Comparison of ENCODE assay signal across 30 mouse cellular contexts in the genomic region with DNA sequence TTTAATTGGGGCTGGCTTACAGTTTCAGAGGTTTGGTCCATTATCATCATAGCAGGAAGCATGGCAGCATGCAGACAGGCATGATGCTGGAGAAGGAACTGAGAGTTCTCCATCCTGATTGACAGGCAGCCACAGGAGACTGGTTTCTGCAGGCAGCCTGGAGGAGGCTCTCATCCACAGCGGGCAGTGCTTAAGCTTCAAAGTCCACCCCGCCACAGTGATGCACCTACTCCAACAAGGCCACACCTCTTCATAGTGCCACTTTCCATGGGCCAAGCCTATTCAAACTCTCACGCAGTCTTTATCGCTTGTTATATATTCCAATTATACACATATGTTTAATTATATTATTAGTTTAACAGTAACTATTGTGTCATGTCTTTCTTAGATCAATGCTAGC. TPM values are rescaled to one million over a fixed set of nuclear protein-coding genes. Genes with fewer than 3 reads are reported as not detected.
DNase-seq lines count a peak whose midpoint lies in the region; ATAC-seq and TF ChIP-seq lines count a peak whose summit lies in the region.
"Had no signal": no experiment of that assay in that cellular context is flagged by ENCODE, and none has a peak within 500 bp of the region (broad histone marks: within the 10 kb centered on the region; RNA-seq: fewer than 3 reads in every experiment).

No protein-coding gene starts in this region.

- H3K27ac ChIP-seq in intestine, postnatal 0 days (ENCODE audit: low read depth, low read length), result no peak overlapping the region
- H3K27ac ChIP-seq in intestine, embryonic 16.5 days (ENCODE audit: low read length), result no peak overlapping the region
- H3K27ac ChIP-seq in kidney, adult 2 months (ENCODE audit: insufficient read depth, low read depth, low read length), result no peak overlapping the region
- no peak overlapping the region for H3K27ac ChIP-seq in liver, adult 2 months (replicated peaks; ENCODE audit: insufficient read depth, low read depth, low read length)
- no peak overlapping the region for H3K27ac ChIP-seq in liver, embryonic 12.5 days
- H3K27ac ChIP-seq: embryonic facial prominence, embryonic 13.5 days; embryonic facial prominence, embryonic 15.5 days; forebrain, embryonic 10.5 days; forebrain, embryonic 12.5 days had no signal

- no peak overlapping the region for H3K9ac ChIP-seq in intestine, postnatal 0 days (ENCODE audit: low read depth, low read length)
- no peak overlapping the region for H3K9ac ChIP-seq in intestine, embryonic 16.5 days (ENCODE audit: low read depth, low read length)
- H3K9ac ChIP-seq in liver, adult 2 months (ENCODE audit: low read depth, low read length), result no peak overlapping the region
- H3K9ac ChIP-seq in liver, embryonic 12.5 days, result no peak overlapping the region
- H3K9ac ChIP-seq: embryonic facial prominence, embryonic 13.5 days; embryonic facial prominence, embryonic 15.5 days; forebrain, embryonic 12.5 days had no signal

- H3K79me2 ChIP-seq in liver, adult 2 months (ENCODE audit: control insufficient read depth, insufficient read depth, low read length), result no peaks in the 10 kb centered on the region

- no peak for TF ChIP-seq CTCF in intestine, postnatal 0 days (IDR thresholded peaks at IDR 0.05; ENCODE audit: low read depth)
- no peak for TF ChIP-seq CTCF in kidney, adult 2 months (conservative IDR thresholded peaks at IDR 0.05; ENCODE audit: insufficient read depth, insufficient read length, low read depth, low read length)
- TF ChIP-seq CTCF in liver, adult 2 months (IDR thresholded peaks at IDR 0.05; ENCODE audit: low read depth, low read length), result no peak

- H3K4me2 ChIP-seq in intestine, postnatal 0 days (replicated peaks; ENCODE audit: low read depth), result no peak overlapping the region
- no peak overlapping the region for H3K4me2 ChIP-seq in intestine, embryonic 16.5 days (ENCODE audit: low read depth, low read length)
- H3K4me2 ChIP-seq in liver, embryonic 12.5 days, result no peak overlapping the region
- H3K4me2 ChIP-seq: embryonic facial prominence, embryonic 13.5 days; embryonic facial prominence, embryonic 15.5 days; forebrain, embryonic 12.5 days had no signal

- H3K27me3 ChIP-seq in intestine, postnatal 0 days (replicated peaks; ENCODE audit: control insufficient read depth, insufficient read depth, low read length), result no peaks in the 10 kb centered on the region
- H3K27me3 ChIP-seq in intestine, embryonic 16.5 days (replicated peaks; ENCODE audit: control insufficient read depth, insufficient read depth, low read length), result no peaks in the 10 kb centered on the region
- no peaks in the 10 kb centered on the region for H3K27me3 ChIP-seq in kidney, adult 2 months (replicated peaks; ENCODE audit: control insufficient read depth, insufficient read depth, low read length)
- H3K27me3 ChIP-seq in liver, adult 2 months (ENCODE audit: control insufficient read depth, insufficient read depth, low read length), result no peaks in the 10 kb centered on the region
- no peaks in the 10 kb centered on the region for H3K27me3 ChIP-seq in liver, embryonic 12.5 days (replicated peaks)
- H3K27me3 ChIP-seq: CH12.LX; embryonic facial prominence, embryonic 13.5 days; embryonic facial prominence, embryonic 15.5 days; forebrain, embryonic 12.5 days; Patski had no signal

- no peak overlapping the region for H3K4me3 ChIP-seq in intestine, postnatal 0 days (ENCODE audit: low read depth, low read length)
- no peak overlapping the region for H3K4me3 ChIP-seq in intestine, embryonic 16.5 days (ENCODE audit: low read length)
- no peak overlapping the region for H3K4me3 ChIP-seq in kidney, adult 2 months (ENCODE audit: insufficient read depth, low read depth, low read length)
- H3K4me3 ChIP-seq in liver, adult 2 months (ENCODE audit: insufficient read depth, low read depth, low read length), result no peak overlapping the region
- no peak overlapping the region for H3K4me3 ChIP-seq in liver, embryonic 12.5 days
- H3K4me3 ChIP-seq: embryonic facial prominence, embryonic 13.5 days; embryonic facial prominence, embryonic 15.5 days; erythroblast, embryonic 14.5 days; forebrain, embryonic 10.5 days; forebrain, embryonic 12.5 days had no signal

- peak; percentile 78 for ATAC-seq in intestine, postnatal 0 days
- no peak for ATAC-seq in intestine, embryonic 16.5 days
- ATAC-seq in liver, embryonic 12.5 days, result no peak
- ATAC-seq: activated CD4-positive, CD25-positive, alpha-beta regulatory T cell, adult 4 months; CD4-positive, CD25-positive, alpha-beta regulatory T cell, adult 4 months; forebrain, embryonic 14.5 days; forebrain, embryonic 16.5 days; Patski had no signal

- DNase-seq in kidney, adult 2 months, result peak; percentile 67
- no peak for DNase-seq in kidney, postnatal 10 days
- peak; percentile 65 for DNase-seq in liver, adult 2 months (ENCODE audit: extremely low read depth, low read depth, low spot score)
- DNase-seq: adrenal gland, adult 8-10 months; adrenal gland, postnatal 14 days; adrenal gland, postnatal 36 days; B cell, adult 2 months; cerebellum, adult 11-12 months; cerebellum, adult 2 months; cerebellum, adult 9-10 months; cerebellum, postnatal 10 days; cerebellum, postnatal 25 days; embryo, embryonic 11 days had no signal

- TF ChIP-seq POLR2A in kidney, adult 2 months (IDR thresholded peaks at IDR 0.05; ENCODE audit: low read depth, low read length), result no peak
- no peak for TF ChIP-seq POLR2A in liver, adult 2 months (IDR thresholded peaks at IDR 0.05; ENCODE audit: extremely low read depth, insufficient read depth, low read length)

- H3K9me3 ChIP-seq in intestine, postnatal 0 days (ENCODE audit: control insufficient read depth), result no peaks in the 10 kb centered on the region
- H3K9me3 ChIP-seq in intestine, embryonic 16.5 days (ENCODE audit: control insufficient read depth, low read length), result no peaks in the 10 kb centered on the region
- H3K9me3 ChIP-seq in liver, embryonic 12.5 days (replicated peaks), result no peaks in the 10 kb centered on the region
- H3K9me3 ChIP-seq: embryonic facial prominence, embryonic 13.5 days; embryonic facial prominence, embryonic 15.5 days; forebrain, embryonic 10.5 days; forebrain, embryonic 12.5 days; G1E had no signal

- 78% methylated on average over 4 of the region's 4 CpGs for WGBS in intestine, postnatal 0 days
- WGBS in intestine, embryonic 16.5 days, result 93% methylated on average over 4 of the region's 4 CpGs
- 67% methylated on average over 4 of the region's 4 CpGs for WGBS in kidney, adult 2 months
- 49% methylated on average over 4 of the region's 4 CpGs for WGBS in liver, adult 2 months
- 90% methylated on average over 4 of the region's 4 CpGs for WGBS in liver, embryonic 12.5 days (ENCODE audit: insufficient replicate concordance)

- no peaks in the 10 kb centered on the region for H3K4me1 ChIP-seq in intestine, postnatal 0 days (replicated peaks; ENCODE audit: control insufficient read depth, insufficient read depth, low read length)
- H3K4me1 ChIP-seq in intestine, embryonic 16.5 days (ENCODE audit: control insufficient read depth, insufficient read depth, low read length), result no peaks in the 10 kb centered on the region
- H3K4me1 ChIP-seq in kidney, adult 2 months (ENCODE audit: control insufficient read depth, insufficient read depth, low read length), result peaks cover 10% of the 10 kb centered on the region; the same call in 1 of the 2 replicates
- H3K4me1 ChIP-seq in liver, adult 2 months (ENCODE audit: control insufficient read depth, insufficient read depth, low read length), result peaks cover 4% of the 10 kb centered on the region; the same call in 1 of the 2 replicates
- H3K4me1 ChIP-seq in liver, embryonic 12.5 days, result peaks cover 7% of the 10 kb centered on the region; the same call in 1 of the 2 replicates
- H3K4me1 ChIP-seq: embryonic facial prominence, embryonic 13.5 days had no signal

- no peaks in the 10 kb centered on the region for H3K36me3 ChIP-seq in intestine, postnatal 0 days (ENCODE audit: control insufficient read depth, insufficient read depth)
- no peaks in the 10 kb centered on the region for H3K36me3 ChIP-seq in intestine, embryonic 16.5 days (ENCODE audit: control insufficient read depth, insufficient read depth, low read length)
- no peaks in the 10 kb centered on the region for H3K36me3 ChIP-seq in kidney, adult 2 months (ENCODE audit: control insufficient read depth, insufficient read depth, low read length)
- H3K36me3 ChIP-seq in liver, adult 2 months (ENCODE audit: control insufficient read depth, insufficient read depth, low read length), result no peaks in the 10 kb centered on the region
- no peaks in the 10 kb centered on the region for H3K36me3 ChIP-seq in liver, embryonic 12.5 days
- H3K36me3 ChIP-seq: embryonic facial prominence, embryonic 13.5 days; embryonic facial prominence, embryonic 15.5 days; forebrain, embryonic 10.5 days; forebrain, embryonic 12.5 days; G1E had no signal

RNA-seq across cellular contexts. Expression of gene Anapc15-ps, which starts 18.1 kb away (rescaled TPM):
- polyA plus RNA-seq in intestine, postnatal 0 days (2015; fragmentation: Nextera tagmentation; extraction: Ambion mirVana), result not detected in 2 replicates
- not detected in 2 replicates for polyA plus RNA-seq in intestine, embryonic 16.5 days (2015; fragmentation: Nextera tagmentation; extraction: Ambion mirVana)
- polyA plus RNA-seq in kidney, adult 2 months (2012; rRNA removed), result not detected in 2 replicates
- not detected in 2 replicates for total RNA-seq in liver, adult 2 months (2014; rRNA removed)
- polyA plus RNA-seq in liver, adult 2 months (2012; rRNA removed), result not detected in 2 replicates
- polyA plus RNA-seq in liver, embryonic 12.5 days (2016; fragmentation: Nextera tagmentation; extraction: Ambion mirVana), result not detected in 2 replicates
- total RNA-seq: adrenal gland, adult 18-20 months; adrenal gland, postnatal 14 days; adrenal gland, postnatal 36 days had no signal
- polyA plus RNA-seq: activated CD4-positive, CD25-positive, alpha-beta regulatory T cell, adult 4 months; CD4-positive, CD25-positive, alpha-beta regulatory T cell, adult 4 months; embryonic facial prominence, embryonic 11.5 days; embryonic facial prominence, embryonic 13.5 days; embryonic facial prominence, embryonic 15.5 days; erythroblast, embryonic 14.5 days; forebrain, embryonic 10.5 days; forebrain, embryonic 12.5 days; forebrain, embryonic 14.5 days; forebrain, embryonic 16.5 days; G1E had no signal
